Mouse (Mus musculus) G1E (cell line): ENCODE data around the gene Tex264.

Source experiments
- CTCF ChIP-seq: IDR thresholded peaks from 2 replicates; pipeline ENCODE4 v1.5.1; 2012; ENCODE audit warnings: low read depth, low read length, inconsistent platforms, mixed read lengths
- GATA1 ChIP-seq: IDR thresholded peaks from 2 replicates; pipeline ENCODE4 v1.6.1; 2012; ENCODE audit warnings: borderline replicate concordance, low read length, inconsistent platforms, mixed read lengths
- GATA2 ChIP-seq: IDR thresholded peaks from 2 replicates; pipeline ENCODE4 v1.6.1; 2012; ENCODE audit warnings: low read depth, low read length, inconsistent platforms, borderline replicate concordance
- POLR2AphosphoS5 ChIP-seq: IDR thresholded peaks from 2 replicates; pipeline ENCODE4 v1.6.1; 2012; ENCODE audit warnings: low read depth, low read length, inconsistent platforms; ENCODE audit not compliant: insufficient replicate concordance
- TAL1 ChIP-seq: conservative IDR thresholded peaks from 2 replicates; pipeline ENCODE4 v1.6.1; 2012; ENCODE audit warnings: low read depth, low read length, inconsistent platforms, mixed read lengths

- TF ChIP-seq CTCF: no peak
- no peak for TF ChIP-seq POLR2AphosphoS5
- no peak for TF ChIP-seq GATA1
- no peak for TF ChIP-seq TAL1
- no peak for TF ChIP-seq GATA2
Observed at GRCm38 (mm10) chr9:106641346-106641745, 44.4 kb downstream of the Tex264 start.
